Mouse (Mus musculus) left cerebral cortex, adult 6 months (tissue): ENCODE data around the gene Olfr432. TPM values are rescaled to one million over a fixed set of nuclear protein-coding genes. Genes with fewer than 3 reads are reported as not detected.

ENCODE experiments used
- long read RNA-seq, 2 experiments: library from polyadenylated mRNA; unstranded; transcript quantifications; one replicate each; pipeline ENCODE4 v2.0.0; 2019 to 2020
- polyA plus RNA-seq: library from polyadenylated mRNA; unstranded; fragments of <200 nt; fragmentation: Nextera tagmentation; gene quantifications from 2 replicates; pipeline ENCODE4 v1.2.3, GENCODE M21; 2021

Gene Olfr432
- polyA plus RNA-seq = not detected in 2 replicates
- long read RNA-seq, experiment 1 = 0 reads
- long read RNA-seq, experiment 2 = 0 reads

DNA sequence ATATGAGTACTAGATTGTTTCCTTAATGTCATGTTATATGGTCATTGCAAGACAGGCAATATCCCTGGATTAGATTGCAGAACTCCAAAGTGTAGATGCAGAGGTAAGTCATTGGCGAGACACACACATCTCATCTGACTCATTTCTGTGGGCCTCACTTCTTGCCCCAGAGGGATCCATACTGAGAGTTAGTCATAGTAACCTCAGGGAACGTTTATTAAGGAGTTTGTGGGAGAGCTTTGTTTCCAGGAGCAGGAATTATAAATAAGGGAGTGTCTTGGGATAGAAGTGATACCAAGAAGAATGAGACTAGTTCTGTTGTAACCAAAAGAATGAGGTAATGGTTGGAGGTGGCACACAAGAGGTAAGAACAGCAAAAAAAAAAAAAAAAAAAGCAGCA lies at the start of gene Olfr432:
TSS of gene Olfr432 (plus strand) at position 313 of the 400 bp plus-strand sequence.

DNA sequence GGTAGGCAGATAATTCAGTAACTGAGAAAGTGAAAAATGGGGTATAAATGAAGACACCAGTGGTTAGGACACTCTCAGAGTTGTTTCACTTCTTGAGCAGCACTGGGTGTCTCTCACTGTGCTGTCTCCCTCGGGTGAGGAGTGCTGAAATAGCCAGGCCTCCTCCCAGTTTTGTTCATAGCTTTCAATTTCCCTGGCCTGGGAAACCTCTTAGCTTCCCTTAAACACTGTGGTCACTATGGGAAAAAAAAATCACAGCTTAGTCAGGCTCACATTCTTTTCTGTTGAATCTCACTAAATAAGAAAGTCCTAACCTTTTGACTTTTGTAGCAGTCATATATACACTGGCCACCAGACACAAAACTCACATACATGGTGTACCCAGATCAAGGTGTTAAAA lies 17.3 kb upstream of the Olfr432 start, which contains the start of gene Ifi205:
TSS of gene Ifi205 (minus strand) at position 113 of the 400 bp plus-strand sequence.

DNA sequence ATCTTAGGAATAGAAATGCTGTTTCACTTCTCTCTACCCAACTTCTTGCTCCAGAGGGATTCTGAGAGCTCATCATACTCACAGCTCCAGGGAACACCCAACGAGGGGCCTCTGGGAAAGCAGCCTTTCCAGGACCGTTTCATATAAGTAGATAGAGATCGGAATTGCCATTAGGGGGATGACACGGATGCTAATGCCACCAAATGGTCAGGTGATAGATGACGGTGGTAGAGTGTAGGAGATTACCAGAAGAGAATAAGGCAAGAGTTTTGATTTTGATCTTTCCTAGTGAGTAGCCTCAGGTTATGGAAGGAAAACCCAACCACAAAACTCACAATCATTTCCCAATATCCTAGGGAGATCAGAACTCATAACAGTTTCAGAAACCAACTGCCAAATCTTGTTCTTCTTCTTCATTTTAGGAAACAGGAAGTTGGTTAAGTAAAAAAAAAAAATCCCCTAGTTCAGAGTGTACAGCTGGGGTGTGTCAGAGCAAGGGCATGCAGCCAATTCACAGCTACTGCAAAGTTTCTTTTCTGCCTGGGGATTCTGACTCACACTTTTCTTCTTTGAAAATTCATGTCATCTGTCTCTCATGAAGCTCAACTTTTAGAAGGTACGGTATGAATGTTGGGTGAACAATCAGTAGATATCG lies 8.4 kb upstream of the Olfr432 start, which contains the start of gene Olfr433:
TSS of gene Olfr433 (plus strand) at position 183 of the 655 bp plus-strand sequence.

DNA sequence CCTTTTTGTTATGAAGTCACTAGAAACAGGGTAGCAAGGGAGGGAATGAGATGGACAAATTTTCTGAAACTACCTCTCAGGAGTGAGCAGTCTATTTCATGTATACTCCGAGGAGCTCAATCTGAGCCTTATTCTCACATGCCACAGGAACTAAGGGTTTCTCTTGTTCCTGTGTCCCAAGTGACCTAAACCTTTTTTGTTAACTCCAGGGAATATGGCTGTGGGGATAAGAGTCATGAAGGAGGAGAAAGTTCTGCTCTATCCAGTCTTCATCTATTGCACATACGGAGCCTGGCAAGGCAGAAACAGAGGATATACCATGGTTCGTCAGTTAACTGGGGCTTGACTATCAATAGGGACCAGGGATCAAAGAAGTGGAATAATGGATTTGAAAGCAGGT lies 17.3 kb downstream of the Olfr432 start, which contains the start of gene Olfr430:
TSS of gene Olfr430 (plus strand) at position 301 of the 400 bp plus-strand sequence.

DNA sequence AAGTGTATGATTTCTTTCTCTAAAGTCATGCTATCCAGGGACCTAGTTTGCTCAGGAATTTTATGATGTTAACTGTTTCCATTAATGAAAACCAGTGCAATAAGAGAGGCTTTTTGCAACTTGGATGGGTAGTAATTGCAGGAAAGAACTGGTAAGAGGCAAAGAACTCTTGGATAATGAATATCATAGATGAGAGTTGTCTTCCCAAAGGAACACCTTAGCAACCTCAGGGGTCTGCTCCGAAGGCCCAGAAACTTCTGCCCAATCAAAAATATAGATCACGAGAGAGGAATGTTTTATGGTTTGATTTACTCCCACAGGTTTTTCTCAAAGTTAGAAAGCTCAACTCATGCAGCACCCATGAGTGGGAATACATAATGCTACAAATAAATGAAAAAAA lies 35.0 kb downstream of the Olfr432 start, which contains the start of gene Olfr429:
TSS of gene Olfr429 (plus strand) at position 301 of the 400 bp plus-strand sequence.

DNA sequence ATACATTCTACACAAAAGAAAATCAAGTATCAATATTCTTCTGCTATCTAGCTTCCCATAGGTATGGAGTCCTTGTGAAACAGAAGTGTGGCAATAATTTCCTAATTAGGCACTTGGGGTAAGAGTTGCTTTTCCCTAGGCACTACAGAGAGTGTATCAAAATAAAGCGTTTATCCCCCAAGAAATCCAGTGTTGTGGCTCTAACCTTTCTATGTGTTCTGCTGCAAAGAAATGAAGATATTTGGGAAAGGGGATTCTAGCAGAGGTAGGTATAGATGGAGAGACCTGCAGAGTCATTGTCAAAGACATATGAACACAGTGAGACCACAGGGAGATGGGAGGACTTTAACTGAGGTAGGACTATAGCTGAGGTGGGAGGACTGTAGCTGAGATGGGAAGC lies 47.6 kb downstream of the Olfr432 start, which contains the start of gene Olfr427:
TSS of gene Olfr427 (plus strand) at position 301 of the 400 bp plus-strand sequence.

Other genes with a start within 250 kb of the Olfr432 start
- 0.11 and 0.26 TPM in 2 replicates for gene Ifi211, start 136.2 kb upstream of the Olfr432 start, polyA plus RNA-seq
- gene Mndal, start 106.7 kb upstream of the Olfr432 start, polyA plus RNA-seq = 0.32 and 0.53 TPM in 2 replicates
- gene Ifi203, start 106.5 kb upstream of the Olfr432 start, polyA plus RNA-seq = 0.09 and 0.18 TPM in 2 replicates
- gene Ifi202b, start 66.5 kb upstream of the Olfr432 start, polyA plus RNA-seq = not detected in 2 replicates
- gene Ifi205, start 17.4 kb upstream of the Olfr432 start, polyA plus RNA-seq = not detected in 2 replicates
- not detected in 2 replicates for gene Olfr433, start 8.5 kb upstream of the Olfr432 start, polyA plus RNA-seq
- gene Olfr430, start 17.4 kb downstream of the Olfr432 start, polyA plus RNA-seq = not detected in 2 replicates
- gene Olfr429, start 35.1 kb downstream of the Olfr432 start, polyA plus RNA-seq = not detected in 2 replicates
- not detected in 2 replicates for gene Olfr427, start 47.7 kb downstream of the Olfr432 start, polyA plus RNA-seq
- gene Olfr231, start 72.0 kb downstream of the Olfr432 start, polyA plus RNA-seq = not detected in 2 replicates
- gene Olfr424, start 82.3 kb downstream of the Olfr432 start, polyA plus RNA-seq = not detected in 2 replicates
- not detected in 2 replicates for gene Olfr420, start 106.4 kb downstream of the Olfr432 start, polyA plus RNA-seq
- gene Spta1, start 123.6 kb downstream of the Olfr432 start, polyA plus RNA-seq = not detected in 2 replicates
- not detected in 2 replicates for gene Olfr419, start 202.9 kb downstream of the Olfr432 start, polyA plus RNA-seq